Mouse (Mus musculus) cerebral cortex, adult 2 months (tissue): ENCODE measurements around the gene Syngr2.

ENCODE experiments used
- WGBS: fragments of 180-500 bp; shearing (Covaris S2); methylation state at CpG from one replicate; pipeline ENCODE4 v1.1.7; 2018; 5-methylcytosine and 5-hydroxymethylcytosine counted together

Syngr2 gene

DNA sequence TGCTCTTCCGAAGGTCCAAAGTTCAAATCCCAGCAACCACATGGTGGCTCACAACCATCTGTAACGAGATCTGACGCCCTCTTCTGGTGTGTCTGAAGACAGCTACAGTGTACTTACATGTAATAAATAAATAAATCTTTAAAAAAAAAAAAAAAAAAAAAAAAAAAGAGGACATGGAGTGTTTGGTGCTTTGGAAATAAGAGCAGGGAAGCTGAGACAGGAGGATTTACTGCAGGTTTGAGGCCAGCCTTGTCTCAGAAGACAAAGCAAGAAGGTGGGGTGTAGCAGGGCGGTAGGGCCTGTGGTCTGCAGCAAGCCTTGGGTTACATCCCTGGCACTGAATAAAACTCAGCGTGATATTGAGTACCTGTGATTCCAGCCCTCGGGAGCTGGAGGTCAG is 24.0 kb downstream of the Syngr2 start:
- WGBS: 97% methylated on average over 5 of the region's 6 CpGs

GRCm38 (mm10) chr11:117834086-117834485 is 24.6 kb downstream of the Syngr2 start:
- WGBS: 88% methylated on average over 8 of the region's 8 CpGs

- 19% methylated on average over 13 of the region's 13 CpGs for WGBS
Measured at GRCm38 (mm10) chr11:117836306-117836705, 26.8 kb downstream of the Syngr2 start.

- WGBS: 84% methylated on average over 2 of the region's 2 CpGs
Measured at GRCm38 (mm10) chr11:117838572-117838971, 29.1 kb downstream of the Syngr2 start.

GRCm38 (mm10) chr11:117839021-117839420 is 29.6 kb downstream of the Syngr2 start:
- 85% methylated on average over 1 of the region's 1 CpGs for WGBS

DNA sequence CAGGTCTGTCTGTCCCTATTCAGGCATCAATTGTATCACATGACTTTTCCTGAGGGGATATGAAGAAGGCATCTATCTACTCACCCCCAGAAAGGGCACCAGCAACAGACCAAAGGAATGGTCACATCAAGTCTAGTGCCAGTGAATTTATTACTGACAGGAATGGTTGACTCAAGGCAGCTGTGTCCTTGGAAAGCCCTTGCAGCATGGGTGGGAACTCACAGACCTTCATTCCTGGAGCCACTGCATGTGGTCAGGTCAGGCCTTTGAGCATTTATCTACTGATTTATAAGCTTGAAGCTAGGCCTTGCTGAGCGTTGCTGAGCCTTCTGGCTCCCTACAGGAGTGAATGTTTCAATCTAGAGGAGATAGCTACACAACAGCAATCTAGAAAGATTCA is 31.4 kb downstream of the Syngr2 start:
- WGBS: 80% methylated on average over 1 of the region's 1 CpGs

- WGBS: 80% methylated on average over 2 of the region's 2 CpGs
Measured at GRCm38 (mm10) chr11:117843434-117843833, 34.0 kb downstream of the Syngr2 start.

DNA sequence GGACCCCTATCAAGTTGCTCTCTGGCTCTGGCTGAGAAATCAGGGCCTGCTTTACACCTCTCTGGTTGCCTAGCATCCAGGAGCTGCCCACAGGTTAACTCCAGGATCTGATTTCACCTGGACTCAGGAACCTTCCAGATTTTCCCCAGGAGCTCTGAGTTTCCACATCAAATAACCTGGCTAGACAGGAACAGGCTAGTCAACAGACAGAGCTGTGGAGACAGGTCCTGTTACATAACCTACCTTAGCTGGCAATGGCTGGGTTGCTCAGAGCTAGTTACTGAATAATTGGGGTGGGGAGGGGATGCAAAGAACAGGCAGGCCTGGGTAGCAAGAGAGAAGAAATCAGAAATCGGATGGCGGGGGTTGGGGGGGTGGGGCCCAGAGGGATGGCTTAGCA is 35.5 kb downstream of the Syngr2 start:
- WGBS: 90% methylated on average over 2 of the region's 2 CpGs

DNA sequence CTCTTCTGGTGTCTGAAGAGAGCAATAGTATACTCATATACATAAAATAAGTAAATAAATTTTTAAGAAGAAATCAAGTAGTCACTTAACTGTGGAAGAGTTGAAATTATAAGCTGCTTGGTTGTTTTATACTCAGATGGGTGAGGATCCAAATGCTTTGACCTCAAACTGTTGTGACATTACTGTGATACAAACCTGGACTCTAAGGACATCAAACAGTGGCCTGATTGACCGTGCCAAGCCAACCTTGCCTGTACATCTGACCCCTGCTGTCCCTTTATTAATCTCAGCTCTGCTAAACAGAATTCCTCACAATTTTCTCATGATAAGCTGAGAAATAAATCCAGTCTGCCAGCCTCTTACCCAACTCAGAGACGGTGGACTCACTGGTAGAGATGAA is 36.2 kb downstream of the Syngr2 start:
- 82% methylated on average over 2 of the region's 2 CpGs for WGBS

DNA sequence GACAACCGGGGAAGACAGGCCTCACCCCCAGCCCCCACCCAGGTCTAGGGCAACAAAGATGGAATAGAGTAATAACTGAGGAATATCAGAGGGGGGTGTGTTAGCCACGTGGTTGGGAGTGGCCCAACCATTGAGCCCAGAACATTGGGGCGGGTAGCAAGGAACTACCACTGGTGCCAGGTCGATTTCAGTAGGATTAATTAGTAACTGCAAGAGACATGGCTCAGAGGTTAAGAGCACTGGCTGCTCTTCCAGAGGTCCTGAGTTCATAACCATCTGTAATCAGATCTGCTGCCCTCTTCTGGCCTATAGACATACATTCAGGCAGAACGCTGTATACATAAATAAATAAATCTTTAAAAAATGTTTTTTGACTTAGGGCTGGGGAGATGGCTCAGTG is 37.2 kb downstream of the Syngr2 start:
- 57% methylated on average over 5 of the region's 5 CpGs for WGBS

DNA sequence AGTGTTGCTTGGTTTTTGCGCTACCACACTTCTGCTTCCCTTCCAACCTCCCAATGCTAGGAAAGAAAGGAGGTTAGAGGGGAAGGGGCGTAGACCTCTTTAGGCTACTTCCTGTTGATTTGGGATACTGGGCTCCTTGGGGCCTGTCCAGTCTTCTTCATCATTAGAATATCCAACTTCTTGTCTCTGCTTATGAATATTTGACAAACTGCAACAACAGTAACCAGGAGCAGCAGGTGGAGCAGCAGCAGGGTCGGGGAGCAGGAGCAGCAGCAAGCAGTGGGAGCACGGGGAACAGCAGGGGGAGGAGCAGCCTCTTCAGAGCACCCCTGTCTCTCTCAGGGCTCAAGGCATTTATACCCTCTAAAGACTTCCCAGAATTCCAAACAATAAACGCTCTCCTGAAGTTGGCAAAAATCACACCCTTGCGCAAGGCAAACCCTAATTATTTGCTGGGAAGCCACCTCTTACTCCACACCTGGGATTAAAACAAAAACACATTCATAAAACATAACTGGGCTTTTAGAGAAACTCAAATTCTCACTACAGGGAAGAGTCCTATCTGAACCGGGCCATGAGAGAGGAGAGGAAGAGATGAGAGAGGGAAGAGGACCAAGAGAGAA is 38.2 kb downstream of the Syngr2 start:
- 69% methylated on average over 7 of the region's 7 CpGs for WGBS

DNA sequence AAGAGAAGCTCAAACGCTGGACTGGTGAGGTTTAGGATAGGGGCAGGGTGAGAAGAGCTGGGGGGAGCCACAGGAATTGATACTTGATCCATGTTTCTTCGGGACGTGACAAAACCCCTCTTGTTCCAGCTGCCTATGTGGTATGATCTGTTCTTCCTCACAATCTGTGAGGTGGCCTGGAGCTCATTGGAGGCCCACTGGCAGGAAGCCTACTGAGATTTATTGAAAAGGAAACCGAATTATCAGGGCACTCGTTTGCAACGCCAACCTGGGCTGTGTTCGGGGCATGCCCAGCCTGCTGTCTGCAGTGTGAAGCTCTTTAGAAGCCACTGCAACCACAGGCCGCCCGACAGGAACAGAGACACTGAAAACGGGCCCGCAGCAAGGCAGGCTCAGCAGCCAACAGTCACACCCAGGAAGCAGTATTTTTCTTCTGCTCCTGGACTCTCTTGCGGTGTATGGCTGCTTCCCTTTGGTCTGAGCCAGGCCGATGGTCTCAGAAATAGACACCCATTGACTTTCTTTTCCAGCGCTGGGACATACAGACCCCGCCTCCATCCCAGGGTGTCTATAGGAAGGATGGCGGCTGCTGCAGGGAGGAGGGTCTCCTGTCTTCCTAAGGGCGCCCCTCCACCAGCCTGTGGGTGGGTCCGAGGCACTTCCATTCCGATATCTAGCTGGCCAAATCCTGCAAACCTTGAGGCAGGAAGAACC is 39.0 kb downstream of the Syngr2 start:
- 6% methylated on average over 19 of the region's 19 CpGs for WGBS

GRCm38 (mm10) chr11:117848985-117849671 is 39.7 kb downstream of the Syngr2 start, which contains the start of gene Birc5:
Gene Birc5, plus strand, starts transcription at chr11:117849251.
- WGBS: under 1% methylated on average over 51 of the region's 51 CpGs

GRCm38 (mm10) chr11:117852875-117853274 is 43.4 kb downstream of the Syngr2 start:
- WGBS: 93% methylated on average over 3 of the region's 3 CpGs

GRCm38 (mm10) chr11:117854241-117854640 is 44.8 kb downstream of the Syngr2 start:
- WGBS: 92% methylated on average over 9 of the region's 9 CpGs

DNA sequence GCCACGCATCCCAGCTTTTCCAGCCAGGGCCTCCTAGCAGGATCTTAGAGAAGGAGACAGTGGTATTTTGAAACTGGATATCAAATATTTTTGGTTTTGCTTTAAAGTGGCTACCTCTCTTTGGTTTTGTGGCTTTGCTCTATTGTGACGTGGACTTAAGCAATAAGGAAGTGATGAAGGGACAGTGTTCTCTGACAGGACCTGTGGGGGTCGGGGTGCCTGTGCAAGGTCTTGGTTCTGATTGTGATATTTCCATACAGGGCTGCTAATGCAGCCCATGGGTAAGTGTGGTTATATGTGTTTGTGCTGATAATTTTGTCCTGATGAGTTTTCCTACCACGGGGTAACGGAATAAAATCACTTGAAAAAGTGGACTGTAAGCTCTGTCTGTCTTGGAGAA is 45.9 kb downstream of the Syngr2 start:
- 98% methylated on average over 5 of the region's 5 CpGs for WGBS

- 95% methylated on average over 1 of the region's 1 CpGs for WGBS
Measured at GRCm38 (mm10) chr11:117855975-117856374, 46.5 kb downstream of the Syngr2 start.

DNA sequence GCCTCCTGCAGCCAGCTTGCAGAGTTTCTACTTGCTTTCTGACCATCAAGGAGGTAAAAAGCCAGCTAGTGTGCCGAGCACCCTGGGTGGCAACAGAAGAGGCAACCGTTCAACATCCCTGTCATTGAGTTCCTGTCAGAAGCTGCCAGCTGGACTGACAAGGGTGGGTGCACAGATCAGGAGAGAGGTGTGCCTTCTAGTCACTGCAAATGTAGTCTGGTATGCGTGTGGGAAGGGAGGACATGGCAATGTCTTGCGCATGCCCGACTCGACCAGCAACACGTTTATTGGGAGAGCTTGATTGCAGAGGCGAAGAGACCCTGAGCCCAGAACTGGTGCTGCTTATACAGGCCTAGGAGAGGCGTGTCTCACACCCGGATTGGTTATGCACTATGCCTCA is 48.0 kb downstream of the Syngr2 start:
- WGBS: 95% methylated on average over 10 of the region's 10 CpGs

DNA sequence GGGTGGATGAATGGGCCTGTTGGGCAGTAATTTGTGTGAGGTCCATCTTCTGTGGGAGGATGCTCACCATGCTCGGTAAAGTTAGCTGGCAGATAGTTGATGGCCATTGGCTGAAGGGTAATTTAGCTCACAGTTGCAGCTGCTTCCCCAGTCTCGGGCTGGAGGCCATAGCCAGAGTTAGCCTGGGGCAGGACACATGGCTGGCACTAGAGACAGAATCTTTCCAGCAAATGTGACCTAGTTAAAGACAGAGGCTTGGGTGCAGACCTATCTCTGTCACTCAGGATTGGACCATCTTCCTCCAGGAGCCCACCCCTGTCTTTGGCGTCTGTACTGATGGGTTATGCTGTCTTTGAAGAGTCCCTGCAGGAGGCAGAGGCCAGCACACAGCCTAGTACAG is 48.9 kb downstream of the Syngr2 start:
- 74% methylated on average over 3 of the region's 3 CpGs for WGBS

GRCm38 (mm10) chr11:117860601-117861000 is 51.1 kb downstream of the Syngr2 start, which contains the start of gene Tmem235:
Gene Tmem235, plus strand, starts transcription at chr11:117860752.
- WGBS: 10% methylated on average over 23 of the region's 23 CpGs

DNA sequence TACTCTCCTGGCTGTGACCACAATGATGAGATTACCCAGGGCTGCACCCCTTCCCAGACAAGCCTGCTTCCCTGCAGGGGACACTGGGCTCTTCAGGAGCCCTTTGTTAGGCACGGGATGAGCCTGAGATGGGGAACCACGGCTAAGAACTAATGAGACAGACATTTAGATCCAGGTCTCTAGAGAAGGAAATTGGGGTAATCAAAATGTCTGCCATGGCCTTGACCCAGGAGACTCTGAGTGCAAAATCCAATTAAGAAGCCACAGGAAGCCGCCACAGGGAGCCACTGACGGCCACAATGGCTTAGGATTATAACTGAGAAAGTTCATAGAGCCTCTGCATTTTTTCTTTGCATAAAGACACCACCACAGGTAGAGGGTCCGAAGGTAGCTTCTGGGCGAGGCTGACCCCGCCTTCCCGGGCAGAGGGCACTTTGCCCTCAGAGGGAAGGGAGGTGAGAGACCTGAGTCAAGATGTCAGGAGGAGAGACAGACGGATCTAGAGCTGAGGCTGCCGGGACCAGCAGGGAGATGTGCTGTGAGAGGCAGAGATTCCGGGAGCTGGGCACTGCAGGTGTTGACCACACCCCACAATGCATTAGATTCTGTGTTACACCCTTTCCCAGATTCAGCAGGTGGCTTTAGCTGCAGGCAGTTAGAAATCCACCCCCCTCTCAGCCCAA is 53.8 kb downstream of the Syngr2 start:
- WGBS: 49% methylated on average over 11 of the region's 11 CpGs
